Mouse (Mus musculus): ENCODE measurements at regions not wholly inside any gene's neighbourhood (a gene's known extent, or its start where the extent isn't known, plus 50 kb on each side); places are given as distances from the start of the nearest gene placed in this dataset.
"Not testable (repeated sequence)": the region's sequence is repeated elsewhere in the genome, so short reads cannot be mapped to it uniquely, and the experiment has no call there.

DNA sequence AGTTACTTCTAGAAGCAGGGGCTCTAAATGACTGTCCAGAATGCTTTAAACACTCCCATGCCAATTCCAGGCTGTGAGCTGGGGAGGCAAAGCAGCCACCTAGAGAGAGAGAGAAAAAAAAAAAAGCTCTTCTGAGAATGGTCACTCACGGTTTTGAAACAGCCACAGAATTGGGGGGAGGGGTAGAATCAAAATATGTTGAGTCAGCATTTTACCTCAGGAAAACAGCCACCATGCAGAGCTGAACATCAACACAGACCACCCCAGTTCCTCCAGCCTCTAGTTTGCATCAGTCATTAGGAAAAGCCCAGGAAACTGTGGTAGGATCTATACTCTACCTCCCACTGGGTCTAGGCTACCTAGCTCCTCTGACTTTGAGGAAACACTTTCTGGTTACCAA lies 124.1 kb upstream of the Gm5150 start:
- DNase-seq (ENCODE audit: low spot score in 2 of 2) = no peak
- intact Hi-C loops (cut with DNase I) = no loop called here

DNA sequence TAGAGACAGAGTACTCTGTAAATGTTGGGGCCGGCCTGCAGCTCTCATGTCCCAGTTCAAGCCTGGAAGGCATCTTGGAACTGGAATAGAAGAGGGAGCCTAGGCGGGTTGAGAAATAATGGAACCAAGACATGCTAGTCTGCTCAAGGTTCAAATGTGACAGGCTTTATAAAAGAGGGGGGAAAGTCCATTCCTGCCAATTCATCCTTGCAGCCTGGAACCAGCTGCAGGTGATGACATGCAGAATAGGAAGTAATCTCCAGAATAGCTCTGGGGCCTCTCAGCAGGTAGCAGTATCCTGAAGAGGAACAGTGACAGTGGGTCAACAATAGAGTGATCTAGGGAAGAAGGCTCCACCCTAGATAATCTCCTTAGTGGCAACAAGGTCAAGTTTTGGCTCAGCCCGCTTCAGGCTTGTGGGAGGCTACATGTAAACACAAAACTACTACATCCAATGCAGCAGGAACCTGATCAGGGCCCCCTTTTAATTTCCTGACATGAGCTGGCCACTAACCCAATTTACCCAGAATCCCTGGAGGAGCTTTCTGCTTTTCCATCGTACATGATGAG lies 119.2 kb upstream of the Gm5150 start:
- DNase-seq (ENCODE audit: low spot score in 2 of 2); intact Hi-C loops (cut with DNase I): not testable (repeated sequence)

DNA sequence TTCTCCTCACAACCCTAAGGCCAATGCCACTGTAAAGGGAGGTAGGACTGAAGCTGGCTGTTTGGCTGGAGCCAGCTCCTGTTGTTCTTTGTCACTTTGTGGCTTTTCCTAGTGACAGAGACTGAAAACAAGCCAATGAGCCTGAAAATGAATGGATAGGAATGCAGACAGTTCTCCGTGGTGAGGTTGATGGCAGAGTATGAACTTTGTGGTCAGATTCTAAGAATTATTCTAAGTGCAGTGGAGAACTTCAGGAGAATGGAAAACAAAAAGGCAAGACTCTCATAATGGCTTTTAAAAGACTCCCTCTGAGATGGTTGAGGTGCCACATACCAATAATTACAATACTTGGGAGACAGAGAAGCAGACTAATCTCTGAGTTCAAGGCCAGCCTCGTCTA lies 109.7 kb upstream of the Gm5150 start:
- DNase-seq (ENCODE audit: low spot score in 2 of 2) = no peak
- intact Hi-C loops (cut with DNase I) = no loop called here

DNA sequence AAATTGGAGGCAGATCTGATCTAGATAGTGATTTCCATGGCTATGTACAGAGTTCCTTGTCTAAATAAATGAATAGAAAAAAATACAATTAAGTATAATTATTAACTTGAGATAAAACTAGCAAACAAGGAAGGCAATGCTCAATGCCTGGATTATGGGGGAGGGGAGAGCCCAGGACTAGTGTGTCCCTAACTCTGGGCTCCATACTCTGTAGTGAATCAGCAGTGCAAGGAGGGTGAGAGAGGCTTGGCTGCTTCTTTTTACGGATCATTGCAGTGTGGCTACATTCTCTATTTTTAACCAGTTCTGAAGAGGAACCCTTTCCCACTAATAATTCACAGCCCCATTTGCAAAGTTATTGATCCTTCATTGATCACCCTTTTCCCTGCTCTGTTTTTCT lies 101.3 kb upstream of the Gm5150 start:
- DNase-seq (ENCODE audit: low spot score in 2 of 2) = no peak
- intact Hi-C loops (cut with DNase I) = no loop called here

DNA sequence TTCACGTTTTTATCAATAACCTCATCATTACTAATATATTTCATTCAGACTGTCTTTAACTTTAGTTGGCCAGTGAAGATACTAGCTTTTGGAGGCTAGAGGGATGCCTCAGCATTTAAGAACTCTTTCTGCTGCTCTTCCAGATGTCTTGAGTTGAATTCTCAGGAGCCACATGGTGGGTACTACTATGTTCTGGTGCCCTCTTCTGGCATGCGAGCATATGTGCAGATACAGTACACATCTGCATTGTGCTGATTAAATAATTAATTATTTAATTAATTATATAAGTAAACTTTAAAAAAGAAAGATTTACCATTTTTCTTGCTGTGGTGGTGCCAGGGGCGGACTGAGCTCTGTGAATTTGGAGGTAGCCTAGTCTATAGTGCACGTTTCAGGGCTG lies 98.8 kb upstream of the Gm5150 start:
- intact Hi-C loops (cut with DNase I) = no loop called here
- DNase-seq (ENCODE audit: low spot score in 2 of 2) = no peak

DNA sequence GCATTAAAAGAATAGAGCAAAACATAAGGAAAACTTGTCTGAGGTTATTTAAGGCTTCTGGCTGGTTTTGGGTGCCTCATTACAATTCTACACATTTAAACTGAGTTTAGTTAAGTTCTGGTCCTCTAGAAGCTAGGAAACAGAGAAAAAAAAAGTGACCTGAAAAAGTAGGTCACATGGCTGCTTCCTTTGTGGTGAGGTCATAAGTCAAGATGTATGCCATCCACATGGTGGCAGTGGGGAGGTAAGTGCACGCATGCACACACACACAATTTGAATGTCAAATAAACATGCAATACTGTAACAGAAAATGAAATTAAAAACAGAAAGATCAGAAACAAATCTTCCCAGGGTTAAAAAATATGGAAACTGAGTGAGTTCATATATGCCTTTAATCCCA lies 96.9 kb upstream of the Gm5150 start:
- no peak for DNase-seq (ENCODE audit: low spot score in 2 of 2)
- intact Hi-C loops (cut with DNase I) = no loop called here

DNA sequence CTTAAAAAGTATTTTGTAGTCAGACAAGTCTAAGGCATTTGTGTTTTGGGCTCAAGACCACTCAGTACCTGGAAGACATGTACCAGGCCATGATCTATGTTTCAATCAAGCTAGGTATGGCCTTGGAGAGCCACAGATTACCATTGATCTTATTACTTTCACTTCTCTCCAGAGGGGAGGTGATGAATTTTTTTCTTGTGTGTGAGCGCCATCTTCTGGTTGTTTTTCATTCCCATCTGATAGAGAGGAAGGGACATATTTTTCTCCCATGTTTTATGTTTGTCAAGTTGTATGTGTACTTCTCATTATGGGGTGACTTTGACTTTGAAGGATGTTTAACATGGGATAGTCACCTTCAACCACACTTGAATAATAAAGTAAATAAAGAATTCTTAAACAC lies 80.3 kb upstream of the Gm5150 start:
- intact Hi-C loops (cut with DNase I) = no loop called here
- DNase-seq (ENCODE audit: low spot score in 2 of 2) = peak in 1 of 2 experiments; percentile 2

DNA sequence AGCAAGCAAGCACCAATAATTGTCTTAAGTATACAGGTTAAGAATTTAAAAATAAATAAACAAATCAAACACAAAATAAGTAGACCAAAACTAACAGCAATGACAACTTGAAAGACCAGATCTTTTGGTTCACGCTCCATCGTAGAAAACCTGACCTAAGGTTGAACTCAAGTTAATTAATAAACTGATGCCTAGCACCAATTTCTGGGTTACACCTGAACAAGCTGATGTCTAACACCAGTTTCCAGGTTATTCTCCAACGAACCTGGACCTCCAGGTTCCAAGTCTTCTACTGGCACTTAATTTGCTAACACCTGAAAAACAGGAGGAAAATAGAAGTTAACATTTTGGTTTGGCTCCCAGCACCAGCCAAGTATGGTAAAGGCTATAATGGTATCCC lies 79.1 kb upstream of the Gm5150 start:
- no peak for DNase-seq (ENCODE audit: low spot score in 2 of 2)
- intact Hi-C loops (cut with DNase I) = no loop called here

DNA sequence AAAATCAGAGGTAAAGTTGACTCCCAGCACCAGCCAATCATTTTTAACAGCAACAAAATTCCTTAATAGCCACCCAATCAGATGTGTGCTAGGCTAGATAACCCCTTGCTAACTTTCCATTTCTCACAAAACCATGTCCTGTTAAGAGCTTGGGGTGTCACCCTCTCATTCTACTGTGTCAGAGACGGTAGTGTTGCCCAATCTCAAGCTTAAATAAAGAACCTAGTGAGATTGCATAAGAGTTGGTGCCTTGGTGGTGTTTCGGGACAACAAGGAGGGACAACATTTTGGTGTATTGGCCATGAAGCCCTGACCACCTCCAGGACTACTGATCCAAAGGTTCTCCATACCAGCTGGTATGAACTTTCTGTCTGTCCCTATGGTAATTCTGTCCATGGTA lies 72.9 kb upstream of the Gm5150 start:
- DNase-seq (ENCODE audit: low spot score in 2 of 2) = no peak
- intact Hi-C loops (cut with DNase I) = no loop called here

DNA sequence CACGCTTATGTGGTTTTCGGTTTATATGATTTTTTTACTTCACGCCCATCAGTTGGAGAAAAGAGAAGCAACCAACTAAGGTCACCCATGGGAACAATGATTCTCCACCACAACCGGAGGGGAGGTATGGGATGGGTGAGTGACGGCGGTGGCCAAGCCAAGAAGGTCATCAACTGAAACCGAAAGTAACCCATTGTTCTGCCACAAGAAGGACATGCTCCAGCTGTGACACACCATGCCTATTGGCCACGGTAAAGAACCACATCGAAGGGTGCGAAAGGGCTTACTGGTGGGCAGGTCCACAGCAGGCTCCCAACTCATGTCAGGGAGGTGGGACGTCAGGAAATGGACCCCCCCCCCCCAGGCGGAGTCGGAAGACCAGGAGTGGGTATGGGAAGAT lies 65.7 kb upstream of the Gm5150 start:
- DNase-seq (ENCODE audit: low spot score in 2 of 2) = no peak
- intact Hi-C loops (cut with DNase I) = no loop called here

DNA sequence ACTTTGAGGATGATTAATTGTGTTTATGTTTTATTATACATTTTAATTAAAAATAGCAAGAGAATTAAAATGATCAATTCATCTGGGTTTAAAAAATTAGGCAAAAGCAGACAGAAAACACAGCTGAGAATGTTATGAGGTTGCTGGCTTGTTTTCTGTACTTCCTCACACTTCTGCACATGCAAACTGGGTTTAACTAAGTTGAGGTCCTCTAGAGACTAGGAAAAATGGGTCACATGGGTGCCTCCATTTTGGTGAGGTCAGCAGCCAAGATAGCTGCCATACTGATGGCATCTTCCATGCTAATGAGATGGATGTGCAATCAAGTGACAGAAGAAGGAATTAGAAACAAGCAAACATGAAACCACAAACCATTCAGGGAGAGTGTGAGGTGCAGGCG lies 64.7 kb upstream of the Gm5150 start:
- intact Hi-C loops (cut with DNase I) = no loop called here
- DNase-seq (ENCODE audit: low spot score in 2 of 2) = no peak

DNA sequence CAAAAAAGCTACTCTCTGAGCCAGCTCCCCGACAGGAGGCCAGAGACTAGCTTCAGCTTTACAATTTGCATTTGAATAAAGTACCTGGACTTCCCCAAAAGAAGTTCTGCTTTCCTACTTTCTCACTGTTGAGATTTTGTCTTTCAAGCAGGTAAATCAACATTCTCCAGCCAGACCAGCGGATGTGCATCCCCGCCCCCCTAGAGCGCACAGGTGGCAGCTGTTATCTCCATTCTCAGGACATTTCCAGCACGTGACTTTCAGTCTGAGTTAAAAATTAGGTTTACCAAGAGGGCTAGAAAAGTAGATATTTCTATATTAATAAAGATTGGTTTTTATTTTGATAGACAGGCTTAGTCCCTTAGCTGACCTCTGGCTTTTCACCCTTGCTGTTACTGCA lies 51.5 kb upstream of the Gm5150 start:
- DNase-seq (ENCODE audit: low spot score in 2 of 2); intact Hi-C loops (cut with DNase I): not testable (repeated sequence)
